Mouse (Mus musculus): ENCODE results near the gene Gpx5. TPM values are rescaled to one million over a fixed set of nuclear protein-coding genes. Genes with fewer than 3 reads are reported as not detected.
"Not testable (repeated sequence)": the region's sequence is repeated elsewhere in the genome, so short reads cannot be mapped to it uniquely, and the experiment has no call there.

The Gpx5 gene
- polyA plus RNA-seq, 1 experiment from 2014 or later: not detected

DNA sequence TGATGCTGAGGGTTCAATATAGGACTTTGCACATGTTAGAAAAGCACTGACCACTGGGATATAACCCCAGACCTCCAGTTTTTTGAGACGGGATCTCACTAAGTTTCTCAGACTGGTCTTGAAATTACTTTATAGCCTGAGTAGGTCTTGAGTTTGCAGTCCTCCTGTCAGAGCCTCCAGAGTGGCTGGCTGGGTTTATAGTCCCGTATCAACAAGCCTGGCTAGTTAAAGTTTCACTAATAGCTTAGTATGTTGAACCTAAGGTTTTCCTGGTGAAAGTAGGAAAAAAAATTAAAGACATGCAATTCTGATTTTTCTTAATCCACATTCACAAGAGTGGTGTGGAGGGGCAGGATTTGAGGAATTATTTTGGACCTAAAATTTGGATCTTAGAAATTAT is 46.3 kb downstream of the Gpx5 start:
- no peak overlapping the region for H3K27ac ChIP-seq
- H3K9me3 ChIP-seq (replicated peaks): no peaks in the 10 kb centered on the region
- no peak overlapping the region for H3K4me2 ChIP-seq
- no peaks in the 10 kb centered on the region for H3K36me3 ChIP-seq
- H3K4me3 ChIP-seq: no peak overlapping the region
- H3K4me1 ChIP-seq: peaks cover 39% of the 10 kb centered on the region
- no peak overlapping the region for H3K9ac ChIP-seq
- H3K27me3 ChIP-seq (replicated peaks): peaks cover 17% of the 10 kb centered on the region
- WGBS (ENCODE audit: insufficient replicate concordance): 55% methylated on average over 2 of the region's 2 CpGs
- no peak for ATAC-seq

GRCm38 (mm10) chr13:21244967-21245366 is 47.6 kb downstream of the Gpx5 start:
- not testable (repeated sequence) for H3K4me3 ChIP-seq; H3K9me3 ChIP-seq (replicated peaks); H3K36me3 ChIP-seq; H3K4me2 ChIP-seq; H3K9ac ChIP-seq; H3K27ac ChIP-seq; ATAC-seq
- WGBS (ENCODE audit: insufficient replicate concordance): 32% methylated on average over 1 of the region's 1 CpGs
- Histone ChIP-seq H3K27me3 (replicated peaks) (peaks cover 17% of the 10 kb centered on the region), H3K4me1 (peaks cover 47% of the 10 kb centered on the region)

DNA sequence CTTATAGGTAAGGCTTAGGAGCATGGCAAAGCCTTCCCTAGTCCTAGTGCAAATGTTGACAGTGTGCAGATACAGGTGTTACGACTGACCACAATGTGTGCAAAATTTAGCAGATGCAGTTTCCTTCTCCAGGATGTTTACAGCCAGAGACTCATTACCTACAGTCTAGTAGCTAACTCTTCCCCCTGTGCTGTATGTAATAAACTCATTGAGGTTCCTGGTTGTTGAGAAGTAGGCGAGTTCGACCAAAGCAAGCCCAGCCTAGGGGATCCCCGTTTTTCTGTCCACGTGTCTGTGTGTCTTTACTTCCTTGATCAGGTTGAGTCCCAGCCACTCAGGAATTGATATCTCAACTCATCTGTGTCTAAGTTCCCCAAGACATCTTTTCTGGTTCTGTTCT is 48.4 kb downstream of the Gpx5 start:
- H3K4me1 ChIP-seq: peaks cover 43% of the 10 kb centered on the region
- H3K4me2 ChIP-seq: peak overlapping the region; percentile 77; the same call in 1 of the 2 replicates
- WGBS (ENCODE audit: insufficient replicate concordance): 64% methylated on average over 5 of the region's 5 CpGs
- peaks cover 17% of the 10 kb centered on the region for H3K27me3 ChIP-seq (replicated peaks)
- H3K4me3 ChIP-seq: no peak overlapping the region
- no peak overlapping the region for H3K27ac ChIP-seq
- ATAC-seq: no peak
- H3K36me3 ChIP-seq: no peaks in the 10 kb centered on the region
- H3K9ac ChIP-seq: no peak overlapping the region
- H3K9me3 ChIP-seq (replicated peaks): no peaks in the 10 kb centered on the region

GRCm38 (mm10) chr13:21243196-21243595 is 49.3 kb downstream of the Gpx5 start:
- H3K27ac ChIP-seq: no peak overlapping the region
- peak overlapping the region; percentile 56 for H3K9ac ChIP-seq
- H3K4me3 ChIP-seq: peak overlapping the region; percentile 53
- no peak for ATAC-seq
- WGBS (ENCODE audit: insufficient replicate concordance): 14% methylated on average over 13 of the region's 13 CpGs
- no peaks in the 10 kb centered on the region for H3K36me3 ChIP-seq
- peaks cover 17% of the 10 kb centered on the region for H3K27me3 ChIP-seq (replicated peaks)
- H3K9me3 ChIP-seq (replicated peaks): peaks cover 3% of the 10 kb centered on the region; the same call in 1 of the 2 replicates
- peak overlapping the region; percentile 77 for H3K4me2 ChIP-seq
- peaks cover 43% of the 10 kb centered on the region for H3K4me1 ChIP-seq

GRCm38 (mm10) chr13:21242408-21243125 is 50.0 kb downstream of the Gpx5 start:
- 4% methylated on average over 16 of the region's 16 CpGs for WGBS (ENCODE audit: insufficient replicate concordance)
- Histone ChIP-seq H3K27me3 (replicated peaks) (peaks cover 17% of the 10 kb centered on the region), H3K36me3 (no peaks in the 10 kb centered on the region), H3K4me1 (peaks cover 43% of the 10 kb centered on the region), H3K9me3 (replicated peaks) (peaks cover 3% of the 10 kb centered on the region; the same call in 1 of the 2 replicates), H3K27ac (no peak overlapping the region), H3K4me2 (peak overlapping the region; percentile 77), H3K4me3 (peak overlapping the region; percentile 53), H3K9ac (peak overlapping the region; percentile 56)
- ATAC-seq: peak; percentile 62

DNA sequence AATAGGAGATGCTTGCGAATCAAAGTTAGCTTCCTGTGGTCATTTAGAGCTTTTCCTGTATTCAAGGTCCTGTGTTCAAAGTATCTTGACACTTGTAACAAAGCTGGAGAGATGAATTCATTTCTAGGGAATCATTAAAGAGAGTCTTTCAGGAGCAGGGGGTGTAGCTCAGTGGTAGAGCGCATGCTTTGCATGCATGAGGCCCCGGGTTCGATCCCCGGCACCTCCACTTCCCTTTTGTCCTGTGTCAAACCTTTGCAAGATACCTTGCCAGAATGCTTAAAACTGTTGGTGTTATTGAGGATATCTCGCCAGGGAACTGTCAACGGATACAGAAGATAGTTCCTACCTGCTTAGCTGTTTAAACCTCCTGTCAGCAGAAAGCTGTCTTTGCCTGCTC is 51.7 kb downstream of the Gpx5 start:
- Histone ChIP-seq H3K4me3 (no peak overlapping the region), H3K4me1 (peaks cover 43% of the 10 kb centered on the region), H3K27me3 (replicated peaks) (peaks cover 17% of the 10 kb centered on the region), H3K9ac (no peak overlapping the region), H3K9me3 (replicated peaks) (peaks cover 3% of the 10 kb centered on the region; the same call in 1 of the 2 replicates), H3K4me2 (peak overlapping the region; percentile 30), H3K36me3 (no peaks in the 10 kb centered on the region), H3K27ac (no peak overlapping the region)
- peak; percentile 86 for ATAC-seq
- WGBS (ENCODE audit: insufficient replicate concordance): 7% methylated on average over 7 of the region's 7 CpGs

DNA sequence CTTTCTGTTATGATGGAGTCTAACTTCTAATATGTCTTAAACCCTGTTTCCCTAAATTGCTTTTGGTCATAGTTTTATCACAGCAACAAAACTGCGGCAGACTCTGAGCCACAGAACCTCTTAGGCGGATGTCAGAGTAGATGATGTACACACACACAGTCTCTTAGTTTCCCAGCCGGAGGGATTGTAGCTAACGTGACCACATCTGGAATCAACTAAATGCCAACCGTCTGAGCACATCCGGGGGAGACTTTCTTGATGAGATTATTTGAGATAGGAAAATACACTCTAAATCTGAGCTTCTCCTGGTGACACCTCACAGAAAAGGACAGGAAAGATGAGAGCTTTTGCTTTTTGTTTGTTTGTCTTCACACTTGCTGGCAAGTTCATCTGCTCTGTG is 55.4 kb downstream of the Gpx5 start:
- no peaks in the 10 kb centered on the region; the same call in 1 of the 2 replicates for H3K27me3 ChIP-seq (replicated peaks)
- no peak overlapping the region for H3K9ac ChIP-seq
- peaks cover 3% of the 10 kb centered on the region; the same call in 1 of the 2 replicates for H3K9me3 ChIP-seq (replicated peaks)
- no peak overlapping the region for H3K4me3 ChIP-seq
- no peak overlapping the region for H3K4me2 ChIP-seq
- H3K36me3 ChIP-seq: no peaks in the 10 kb centered on the region
- H3K4me1 ChIP-seq: peaks cover 25% of the 10 kb centered on the region
- 66% methylated on average over 6 of the region's 6 CpGs for WGBS (ENCODE audit: insufficient replicate concordance)
- ATAC-seq: no peak
- H3K27ac ChIP-seq: no peak overlapping the region

- H3K4me3 ChIP-seq: no peak overlapping the region
- no peak overlapping the region for H3K27ac ChIP-seq
- H3K36me3 ChIP-seq: no peaks in the 10 kb centered on the region
- no peak overlapping the region for H3K9ac ChIP-seq
- H3K4me1 ChIP-seq: peaks cover 21% of the 10 kb centered on the region
- no peak overlapping the region for H3K4me2 ChIP-seq
- ATAC-seq: no peak
- WGBS (ENCODE audit: insufficient replicate concordance): 48% methylated on average over 2 of the region's 2 CpGs
- H3K9me3 ChIP-seq (replicated peaks): peaks cover 3% of the 10 kb centered on the region; the same call in 1 of the 2 replicates
- no peaks in the 10 kb centered on the region; the same call in 1 of the 2 replicates for H3K27me3 ChIP-seq (replicated peaks)
These were observed 55.8 kb downstream of the Gpx5 start for GRCm38 (mm10) chr13:21236714-21237113.

Other genes starting within 250 kb of the Gpx5 start
- gene Olfr1370, start 217.8 kb downstream of the Gpx5 start, polyA plus RNA-seq (2016; fragmentation: Nextera tagmentation; extraction: Ambion mirVana): not detected in 2 replicates
- 0.10 TPM in 2 replicates for gene Olfr1369-ps1, start 181.2 kb downstream of the Gpx5 start, polyA plus RNA-seq (2016; fragmentation: Nextera tagmentation; extraction: Ambion mirVana)
- not detected in 2 replicates for gene Olfr263, start 163.1 kb downstream of the Gpx5 start, polyA plus RNA-seq (2016; fragmentation: Nextera tagmentation; extraction: Ambion mirVana)
- gene Olfr1368, start 146.9 kb downstream of the Gpx5 start, polyA plus RNA-seq (2016; fragmentation: Nextera tagmentation; extraction: Ambion mirVana): not detected in 2 replicates
- gene Trim27, start 113.3 kb downstream of the Gpx5 start, polyA plus RNA-seq (2016; fragmentation: Nextera tagmentation; extraction: Ambion mirVana): 129 and 132 TPM in 2 replicates
- not detected in 2 replicates for gene Gpx6, start 19.4 kb upstream of the Gpx5 start, polyA plus RNA-seq (2016; fragmentation: Nextera tagmentation; extraction: Ambion mirVana)
- not detected in 2 replicates for gene Olfr1367, start 54.2 kb upstream of the Gpx5 start, polyA plus RNA-seq (2016; fragmentation: Nextera tagmentation; extraction: Ambion mirVana)
- gene Zscan12, start 70.1 kb upstream of the Gpx5 start, polyA plus RNA-seq (2016; fragmentation: Nextera tagmentation; extraction: Ambion mirVana): 5.5 and 5.8 TPM in 2 replicates
- gene Zkscan3, start 110.0 kb upstream of the Gpx5 start, polyA plus RNA-seq (2016; fragmentation: Nextera tagmentation; extraction: Ambion mirVana): 34.8 and 36.2 TPM in 2 replicates
- 1.6 and 2.1 TPM in 2 replicates for gene Pgbd1, start 148.3 kb upstream of the Gpx5 start, polyA plus RNA-seq (2016; fragmentation: Nextera tagmentation; extraction: Ambion mirVana)
- gene Zscan26, start 161.0 kb upstream of the Gpx5 start, polyA plus RNA-seq (2016; fragmentation: Nextera tagmentation; extraction: Ambion mirVana): 9.1 and 10.4 TPM in 2 replicates
- 0.43 and 0.78 TPM in 2 replicates for gene Nkapl, start 175.8 kb upstream of the Gpx5 start, polyA plus RNA-seq (2016; fragmentation: Nextera tagmentation; extraction: Ambion mirVana)
- gene Zkscan4, start 186.2 kb upstream of the Gpx5 start, polyA plus RNA-seq (2016; fragmentation: Nextera tagmentation; extraction: Ambion mirVana): 0.62 and 0.78 TPM in 2 replicates
- gene Gm10065, start 186.7 kb upstream of the Gpx5 start, polyA plus RNA-seq (2016; fragmentation: Nextera tagmentation; extraction: Ambion mirVana): not detected in 2 replicates
- 0.56 TPM in 2 replicates for gene AK157302, start 202.5 kb upstream of the Gpx5 start, polyA plus RNA-seq (2016; fragmentation: Nextera tagmentation; extraction: Ambion mirVana)
- gene Gm11273, start 208.7 kb upstream of the Gpx5 start, polyA plus RNA-seq (2016; fragmentation: Nextera tagmentation; extraction: Ambion mirVana): 4.7 and 6.3 TPM in 2 replicates
- 2.6 and 2.8 TPM in 2 replicates for gene Zkscan8, start 238.4 kb upstream of the Gpx5 start, polyA plus RNA-seq (2016; fragmentation: Nextera tagmentation; extraction: Ambion mirVana)